Mouse (Mus musculus): ENCODE measurements at regions not wholly inside any gene's neighbourhood (a gene's known extent, or its start where the extent isn't known, plus 50 kb on each side); places are given as distances from the start of the nearest gene placed in this dataset.

DNA sequence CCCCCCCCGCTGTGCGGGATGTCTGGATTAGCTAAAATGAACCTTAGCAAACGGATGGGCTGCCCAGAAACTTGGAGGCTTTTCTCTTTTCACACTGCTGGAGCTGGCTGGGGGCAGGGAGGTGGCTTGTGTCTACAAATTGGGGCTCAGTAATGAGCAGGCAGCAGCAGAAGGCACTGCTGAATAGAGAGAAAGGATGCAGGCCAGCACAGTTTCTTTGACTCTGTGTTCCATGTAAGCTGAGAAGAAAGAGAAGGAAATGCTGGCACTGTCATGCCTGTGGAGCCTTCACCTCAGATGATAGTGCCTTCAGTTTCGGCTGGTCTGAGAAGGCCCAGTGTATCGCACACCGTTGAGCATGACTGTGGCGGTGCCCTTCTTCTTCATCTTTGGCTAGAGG is 305.6 kb upstream of the Adgrl2 start:
- no peaks in the 10 kb centered on the region for H3K27me3 ChIP-seq (replicated peaks)
- in situ Hi-C loops (cut with MboI; ENCODE audit: low pct_ligation_motif_present, low pct_unique_long_range_greater_than_20kb, low sequenced_read_pairs) (no loop called here), dilution Hi-C loops (cut with MboI; ENCODE audit: extremely low pct_ligation_motif_present, extremely low pct_unique_long_range_greater_than_20kb, low sequenced_read_pairs) (no loop called here)
- H3K27ac ChIP-seq (ENCODE audit: insufficient read depth, low read depth) = no peak overlapping the region
- no peak for DNase-seq (ENCODE audit: extremely low read depth)
- H3K4me2 ChIP-seq (ENCODE audit: insufficient read depth, low read depth, poor library complexity, severe bottlenecking) = no peak overlapping the region
- H3K9me3 ChIP-seq (replicated peaks; ENCODE audit: low read length) = no peaks in the 10 kb centered on the region
- H3K79me2 ChIP-seq (replicated peaks; ENCODE audit: control insufficient read depth, extremely low read depth, insufficient read depth, poor library complexity, severe bottlenecking) = no peaks in the 10 kb centered on the region
- H3K4me1 ChIP-seq (ENCODE audit: control insufficient read depth in 1 of 2, insufficient read depth in 2 of 2) = peaks cover 3 to 5% of the 10 kb centered on the region in 2 experiments; a peak in 2 of 4 replicates
- TF ChIP-seq RAD21 (IDR thresholded peaks at IDR 0.05; ENCODE audit: low read depth, low read length) (no peak), ZMIZ1 (IDR thresholded peaks at IDR 0.05; ENCODE audit: low read depth, low read length) (no peak), UBTF (IDR thresholded peaks at IDR 0.05; ENCODE audit: low read depth, low read length) (no peak), MAX (IDR thresholded peaks at IDR 0.05; ENCODE audit: low read length) (no peak), CTCF (conservative IDR thresholded peaks at IDR 0.05 in 1 of 2, IDR thresholded peaks at IDR 0.05 in 1 of 2; ENCODE audit: low read depth in 2 of 2, low read length in 2 of 2) (no peak), MYC (IDR thresholded peaks at IDR 0.05; ENCODE audit: low read depth, low read length) (no peak), ETS1 (conservative IDR thresholded peaks at IDR 0.05; ENCODE audit: low read depth, low read length) (no peak), TCF12 (IDR thresholded peaks at IDR 0.05; ENCODE audit: low read depth, low read length) (no peak), PAX5 (IDR thresholded peaks at IDR 0.05; ENCODE audit: low read length) (no peak), ZNF384 (IDR thresholded peaks at IDR 0.05; ENCODE audit: low read depth, low read length) (no peak), MAFK (IDR thresholded peaks at IDR 0.05; ENCODE audit: insufficient replicate concordance, low read length) (no peak), NRF1 (IDR thresholded peaks at IDR 0.05; ENCODE audit: low read depth, low read length) (no peak), ELF1 (IDR thresholded peaks at IDR 0.05; ENCODE audit: low read depth, low read length) (no peak), TBP (conservative IDR thresholded peaks at IDR 0.05; ENCODE audit: low read depth, low read length) (no peak), SMC3 (IDR thresholded peaks at IDR 0.05; ENCODE audit: low read depth, low read length) (no peak), MXI1 (IDR thresholded peaks at IDR 0.05; ENCODE audit: low read depth, low read length) (no peak)
- H3K36me3 ChIP-seq (replicated peaks in 1 of 2; ENCODE audit: control insufficient read depth in 1 of 2, insufficient read depth in 1 of 2, low read length in 1 of 2) = no peaks in the 10 kb centered on the region
- no peak overlapping the region for H3K9ac ChIP-seq (ENCODE audit: insufficient read depth, low read depth)
- no peak overlapping the region for H3K4me3 ChIP-seq (replicated peaks in 1 of 3; ENCODE audit: low read depth in 2 of 3, low read length in 2 of 3, poor library complexity in 1 of 3)

DNA sequence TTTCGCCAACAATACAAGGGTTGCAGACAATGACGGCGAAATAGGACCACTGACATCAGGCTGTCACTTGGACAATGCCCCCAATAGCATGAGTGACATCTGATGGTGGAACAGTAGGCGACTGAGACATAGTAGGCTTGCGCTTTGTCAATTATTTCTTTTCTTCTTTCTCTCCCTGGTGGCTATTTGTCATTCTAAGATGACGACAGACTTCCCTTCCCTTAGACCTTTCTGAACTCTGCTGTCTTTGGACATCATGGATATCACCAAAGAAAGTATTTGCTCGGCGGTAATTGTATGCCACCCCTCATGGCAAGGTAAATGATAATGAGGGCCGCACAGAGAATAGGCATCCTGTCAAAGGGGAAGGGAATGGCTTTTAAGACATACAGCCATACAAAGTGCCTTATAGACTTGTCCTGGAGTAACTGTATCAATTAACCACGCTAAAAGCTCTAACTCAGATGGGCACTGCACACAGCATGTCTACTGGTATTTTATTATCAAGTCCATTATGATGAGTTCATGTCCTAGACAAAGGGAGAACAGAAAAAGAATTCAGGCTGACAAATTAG is 305.0 kb upstream of the Adgrl2 start:
- TF ChIP-seq PAX5 (IDR thresholded peaks at IDR 0.05; ENCODE audit: low read length) (no peak), POLR2AphosphoS2 (IDR thresholded peaks at IDR 0.05; ENCODE audit: low read depth, low read length) (no peak), ZMIZ1 (IDR thresholded peaks at IDR 0.05; ENCODE audit: low read depth, low read length) (no peak), ZNF384 (IDR thresholded peaks at IDR 0.05; ENCODE audit: low read depth, low read length) (no peak), USF1 (IDR thresholded peaks at IDR 0.05; ENCODE audit: low read depth, low read length) (no peak), TBP (conservative IDR thresholded peaks at IDR 0.05; ENCODE audit: low read depth, low read length) (no peak), CHD1 (IDR thresholded peaks at IDR 0.05; ENCODE audit: low read depth, low read length) (no peak)
- Histone ChIP-seq H3K27me3 (replicated peaks) (no peaks in the 10 kb centered on the region), H3K4me3 (replicated peaks in 1 of 3; ENCODE audit: low read depth in 2 of 3, low read length in 2 of 3, poor library complexity in 1 of 3) (no peak overlapping the region), H3K4me1 (ENCODE audit: control insufficient read depth in 1 of 2, insufficient read depth in 2 of 2) (peaks cover 3 to 11% of the 10 kb centered on the region in 2 experiments; a peak in 2 of 4 replicates), H3K36me3 (replicated peaks in 1 of 2; ENCODE audit: control insufficient read depth in 1 of 2, insufficient read depth in 1 of 2, low read length in 1 of 2) (no peaks in the 10 kb centered on the region), H3K27ac (ENCODE audit: insufficient read depth, low read depth) (no peak overlapping the region), H3K9ac (ENCODE audit: insufficient read depth, low read depth) (no peak overlapping the region), H3K9me3 (replicated peaks; ENCODE audit: low read length) (no peaks in the 10 kb centered on the region), H3K4me2 (ENCODE audit: insufficient read depth, low read depth, poor library complexity, severe bottlenecking) (no peak overlapping the region), H3K79me2 (replicated peaks; ENCODE audit: control insufficient read depth, extremely low read depth, insufficient read depth, poor library complexity, severe bottlenecking) (no peaks in the 10 kb centered on the region)
- in situ Hi-C loops (cut with MboI; ENCODE audit: low pct_ligation_motif_present, low pct_unique_long_range_greater_than_20kb, low sequenced_read_pairs) (no loop called here), dilution Hi-C loops (cut with MboI; ENCODE audit: extremely low pct_ligation_motif_present, extremely low pct_unique_long_range_greater_than_20kb, low sequenced_read_pairs) (no loop called here)
- DNase-seq (ENCODE audit: extremely low read depth) = no peak
